Mouse (Mus musculus) myocyte (in vitro differentiated cells): ENCODE data around the gene Wnt9a.

Experiments
- E2F4 ChIP-seq: IDR thresholded peaks from one replicate; pipeline ENCODE4 v1.6.1; 2011; ENCODE audit warnings: mild to moderate bottlenecking, control low read depth, moderate library complexity; ENCODE audit not compliant: insufficient read depth
- MAX ChIP-seq: IDR thresholded peaks from one replicate; pipeline ENCODE4 v1.6.1; 2011; ENCODE audit warnings: low read depth, mild to moderate bottlenecking, control low read depth
- MYOD1 ChIP-seq, 3 experiments: IDR thresholded peaks; one replicate each; pipeline ENCODE4 v1.6.1; 2011; ENCODE audit warnings: control low read depth in 2 of 3, low read depth in 2 of 3, mild to moderate bottlenecking in 2 of 3, moderate library complexity in 1 of 3; ENCODE audit not compliant: insufficient read length in 2 of 3, control insufficient read depth in 1 of 3
- MYOG ChIP-seq, 3 experiments: IDR thresholded peaks; one replicate each; pipeline ENCODE4 v1.6.1; 2011; ENCODE audit warnings: control low read depth in 2 of 3, low read depth in 2 of 3, mild to moderate bottlenecking in 2 of 3; ENCODE audit not compliant: insufficient read length in 2 of 3, control insufficient read depth in 1 of 3, insufficient read depth in 1 of 3
- POLR2A ChIP-seq: IDR thresholded peaks from one replicate; pipeline ENCODE4 v1.6.1; 2011; ENCODE audit warnings: low read depth, mild to moderate bottlenecking, control low read depth, moderate library complexity; ENCODE audit not compliant: insufficient read length
- POLR2AphosphoS2 ChIP-seq: IDR thresholded peaks from one replicate; pipeline ENCODE4 v1.6.1; 2011; ENCODE audit warnings: low read depth, control low read depth; ENCODE audit not compliant: insufficient read length
- REST ChIP-seq: IDR thresholded peaks from one replicate; pipeline ENCODE4 v1.6.1; 2011; ENCODE audit warnings: mild to moderate bottlenecking, control low read depth, moderate library complexity; ENCODE audit not compliant: insufficient read depth, insufficient read length
- SRF ChIP-seq: IDR thresholded peaks from one replicate; pipeline ENCODE4 v1.6.1; 2011; ENCODE audit warnings: low read depth; ENCODE audit not compliant: control insufficient read depth, insufficient read length
- TCF12 ChIP-seq: IDR thresholded peaks from one replicate; pipeline ENCODE4 v1.6.1; 2011; ENCODE audit warnings: mild to moderate bottlenecking, control low read depth; ENCODE audit not compliant: poor library complexity, insufficient read depth, severe bottlenecking
- TCF3 ChIP-seq: IDR thresholded peaks from one replicate; pipeline ENCODE4 v1.6.1; 2011; ENCODE audit warnings: low read depth, control low read depth; ENCODE audit not compliant: insufficient read length
- USF1 ChIP-seq: IDR thresholded peaks from one replicate; pipeline ENCODE4 v1.6.1; 2011; ENCODE audit warnings: low read depth, mild to moderate bottlenecking, control low read depth, moderate library complexity

DNA sequence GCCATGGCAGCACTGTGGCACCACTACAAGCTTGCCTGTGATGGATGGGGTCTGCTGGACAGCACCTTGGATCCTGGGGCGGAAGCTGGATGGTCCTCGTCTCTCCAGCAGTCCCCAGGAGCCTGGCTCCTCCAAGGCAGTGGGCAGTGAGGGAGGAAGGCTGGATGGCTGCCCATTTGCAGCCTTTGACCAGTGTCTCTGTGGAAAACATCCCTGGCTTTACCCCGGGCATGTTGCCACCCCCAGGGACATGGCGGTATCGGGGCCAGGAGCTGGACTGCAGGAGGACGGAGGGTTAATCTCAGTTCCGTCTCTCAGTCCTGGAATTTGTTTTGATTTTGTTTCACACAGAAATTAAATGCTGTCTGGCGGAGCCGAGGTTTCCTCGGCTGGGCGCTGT, 7.2 kb downstream of the Wnt9a start:
- no peak for TF ChIP-seq USF1
- TF ChIP-seq REST, result no peak
- TF ChIP-seq MAX, result no peak
- TF ChIP-seq MYOD1 (IDR thresholded peaks at IDR 0.05; ENCODE audit: control insufficient read depth in 1 of 3, insufficient read length in 2 of 3, low read depth in 2 of 3), result no peak
- TF ChIP-seq POLR2A, result no peak
- no peak for TF ChIP-seq E2F4
- no peak for TF ChIP-seq SRF
- TF ChIP-seq TCF12, result no peak
- TF ChIP-seq POLR2AphosphoS2, result no peak
- TF ChIP-seq MYOG (IDR thresholded peaks at IDR 0.05; ENCODE audit: control insufficient read depth in 1 of 3, insufficient read depth in 1 of 3, insufficient read length in 2 of 3, low read depth in 2 of 3), result no peak
- TF ChIP-seq TCF3, result no peak
